Mouse (Mus musculus) liver, embryonic 16.5 days (tissue): Measurements from ENCODE around the gene Pdik1l. TPM values are rescaled to one million over a fixed set of nuclear protein-coding genes. Genes with fewer than 3 reads are reported as not detected.

Experiments
- ATAC-seq: fragments of 200-750 bp; cut with Nextera tagmentation; 2 replicates; pipeline ENCODE4 v1.8.0; 2017; ENCODE audit warnings: low read depth, mild to moderate bottlenecking, moderate number of reproducible peaks, moderate library complexity
- H3K27ac ChIP-seq: fragments of 300-500 bp; sonication (generic); 2 replicates; pipeline ENCODE4 v1.5.1; 2014; ENCODE audit warnings: mild to moderate bottlenecking, low read length
- H3K27me3 ChIP-seq: fragments of 300-500 bp; sonication (generic); 2 replicates; pipeline ENCODE4 v1.6.1; 2014; ENCODE audit warnings: low read depth, low read length, mixed read lengths; ENCODE audit not compliant: control insufficient read depth, insufficient read depth
- H3K36me3 ChIP-seq: fragments of 300-500 bp; sonication (generic); 2 replicates; pipeline ENCODE4 v1.6.1; 2014; ENCODE audit warnings: mild to moderate bottlenecking; ENCODE audit not compliant: control insufficient read depth, insufficient read depth
- H3K4me1 ChIP-seq: fragments of 300-500 bp; sonication (generic); 2 replicates; pipeline ENCODE4 v1.6.1; 2014; ENCODE audit warnings: low read depth, low read length, mixed read lengths; ENCODE audit not compliant: control insufficient read depth
- H3K4me2 ChIP-seq: fragments of 300-500 bp; sonication (generic); 2 replicates; pipeline ENCODE4 v1.6.1; 2014; ENCODE audit warnings: low read depth, low read length, mixed read lengths
- H3K4me3 ChIP-seq: fragments of 300-500 bp; sonication (generic); 2 replicates; pipeline ENCODE4 v1.5.1; 2014; ENCODE audit warnings: low read depth, mild to moderate bottlenecking, low read length
- H3K9ac ChIP-seq: fragments of 300-500 bp; sonication (generic); 2 replicates; pipeline ENCODE4 v1.6.1; 2014; ENCODE audit warnings: low read depth, low read length
- H3K9me3 ChIP-seq: fragments of 300-500 bp; sonication (generic); replicated peaks from 2 replicates; pipeline ENCODE4 v1.6.1; 2016; ENCODE audit warnings: low read length; ENCODE audit not compliant: control insufficient read depth
- WGBS: fragments of 180-500 bp; shearing (Covaris S2); extraction: QIAGEN DNeasy Blood & Tissue Kit; methylation state at CpG from one replicate; pipeline ENCODE4 v1.1.7; 2014; ENCODE audit not compliant: insufficient replicate concordance; 5-methylcytosine and 5-hydroxymethylcytosine counted together
- polyA plus RNA-seq: library from polyadenylated mRNA; unstranded; fragments of >200 nt; fragmentation: Nextera tagmentation; extraction: Ambion mirVana; gene quantifications from 2 replicates; pipeline ENCODE4 v1.2.1, GENCODE M21; 2015

Gene Pdik1l
- polyA plus RNA-seq, result 10.4 and 11.9 TPM in 2 replicates

DNA sequence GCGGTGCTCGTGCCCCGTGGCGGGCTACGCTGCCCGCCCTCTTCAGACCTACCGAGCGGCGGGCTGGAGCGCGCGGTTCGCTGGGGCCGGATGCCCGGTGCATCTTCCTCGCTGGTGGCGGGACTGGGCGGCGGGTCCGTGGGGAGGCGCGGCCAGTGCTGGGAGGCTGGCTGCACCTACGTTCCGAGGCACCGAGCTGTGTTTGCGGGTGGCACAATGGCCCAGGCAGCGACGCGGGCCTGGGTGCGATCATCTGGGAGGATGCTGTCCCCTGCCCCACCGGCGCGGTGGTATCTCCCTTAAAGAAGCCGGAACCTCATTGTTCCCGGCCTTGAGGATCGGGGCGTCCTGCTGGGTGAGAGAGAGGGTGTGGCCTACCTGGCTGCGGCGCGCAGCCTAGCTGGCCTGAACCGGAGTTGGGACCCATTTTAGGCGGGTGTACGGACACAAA is at the start of gene Pdik1l:
Gene Pdik1l, minus strand, starts transcription at position 321 of the 451 bp plus-strand sequence.
- Histone ChIP-seq H3K4me3 (peak within 1 kb of the TSS; percentile 98), H3K4me1 (peaks cover 27% of the 10 kb centered on the region), H3K27me3 (no peaks in the 10 kb centered on the region), H3K9ac (peak within 1 kb of the TSS; percentile 98), H3K4me2 (peak within 1 kb of the TSS; percentile 92), H3K27ac (peak within 1 kb of the TSS; percentile 99), H3K36me3 (peaks cover 14% of the 10 kb centered on the region), H3K9me3 (no peaks in the 10 kb centered on the region)
- ATAC-seq, result peak; percentile 71
- WGBS, result under 1% methylated on average over 43 of the region's 43 CpGs

- Histone ChIP-seq H3K9ac (no peak overlapping the region), H3K27ac (no peak overlapping the region), H3K4me3 (no peak overlapping the region), H3K27me3 (no peaks in the 10 kb centered on the region), H3K9me3 (no peaks in the 10 kb centered on the region), H3K36me3 (no peaks in the 10 kb centered on the region), H3K4me1 (no peaks in the 10 kb centered on the region), H3K4me2 (no peak overlapping the region)
- no peak for ATAC-seq
- WGBS, result 50% methylated on average over 5 of the region's 5 CpGs
These were observed 42.6 kb upstream of the Pdik1l start for GRCm38 (mm10) chr4:134330281-134330680.

GRCm38 (mm10) chr4:134328832-134329231 is 41.1 kb upstream of the Pdik1l start:
- Histone ChIP-seq H3K27ac (no peak overlapping the region), H3K4me3 (no peak overlapping the region), H3K36me3 (no peaks in the 10 kb centered on the region), H3K4me1 (no peaks in the 10 kb centered on the region), H3K27me3 (no peaks in the 10 kb centered on the region), H3K4me2 (no peak overlapping the region), H3K9ac (no peak overlapping the region), H3K9me3 (no peaks in the 10 kb centered on the region)
- ATAC-seq, result no peak
- WGBS, result 59% methylated on average over 8 of the region's 8 CpGs

- no peaks in the 10 kb centered on the region for H3K4me1 ChIP-seq
- H3K27ac ChIP-seq, result no peak overlapping the region
- H3K27me3 ChIP-seq, result no peaks in the 10 kb centered on the region
- ATAC-seq, result no peak
- no peak overlapping the region for H3K4me3 ChIP-seq
- WGBS, result 40% methylated on average over 8 of the region's 8 CpGs
- no peak overlapping the region for H3K4me2 ChIP-seq
- H3K9ac ChIP-seq, result no peak overlapping the region
- H3K9me3 ChIP-seq, result no peaks in the 10 kb centered on the region
- H3K36me3 ChIP-seq, result no peaks in the 10 kb centered on the region
These were observed 40.5 kb upstream of the Pdik1l start for GRCm38 (mm10) chr4:134328151-134328550.

DNA sequence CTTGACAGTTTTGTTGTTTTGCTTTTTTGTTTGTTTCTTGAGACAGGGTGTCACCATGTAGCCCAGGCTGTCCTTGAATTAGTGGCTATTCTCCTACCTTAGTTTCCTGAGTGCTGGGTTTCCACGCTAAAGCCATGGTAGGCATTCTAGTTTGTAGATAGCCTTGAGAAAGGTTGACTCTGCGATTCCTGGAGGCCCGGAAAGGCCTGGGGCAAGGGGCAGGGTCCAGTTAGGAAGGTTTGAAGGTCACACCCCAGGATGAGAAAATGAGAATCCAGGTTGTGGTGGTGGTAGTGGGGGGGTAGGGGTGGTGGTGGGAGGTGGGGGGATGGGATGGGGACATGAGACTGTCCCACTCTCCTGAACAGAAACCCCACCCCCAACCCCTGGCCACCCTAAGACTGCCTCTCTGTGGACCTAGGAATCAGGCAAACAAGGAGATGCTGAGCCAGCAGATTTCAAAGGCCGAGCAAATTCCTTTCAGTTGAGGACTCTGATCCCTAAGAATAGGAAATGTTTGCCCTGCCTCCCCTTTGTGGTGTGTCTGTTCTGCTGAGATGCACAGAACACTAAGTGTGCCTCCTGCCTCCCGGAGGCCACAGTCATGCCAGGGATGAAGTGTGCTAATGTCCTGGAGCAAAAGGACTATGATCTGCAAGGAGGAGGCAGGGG is 39.3 kb upstream of the Pdik1l start:
- no peak overlapping the region for H3K27ac ChIP-seq
- H3K4me2 ChIP-seq, result no peak overlapping the region
- no peak for ATAC-seq
- no peak overlapping the region for H3K9ac ChIP-seq
- 44% methylated on average over 5 of the region's 5 CpGs for WGBS
- H3K36me3 ChIP-seq, result no peaks in the 10 kb centered on the region
- H3K9me3 ChIP-seq, result no peaks in the 10 kb centered on the region
- no peaks in the 10 kb centered on the region for H3K27me3 ChIP-seq
- no peaks in the 10 kb centered on the region for H3K4me1 ChIP-seq
- H3K4me3 ChIP-seq, result no peak overlapping the region

DNA sequence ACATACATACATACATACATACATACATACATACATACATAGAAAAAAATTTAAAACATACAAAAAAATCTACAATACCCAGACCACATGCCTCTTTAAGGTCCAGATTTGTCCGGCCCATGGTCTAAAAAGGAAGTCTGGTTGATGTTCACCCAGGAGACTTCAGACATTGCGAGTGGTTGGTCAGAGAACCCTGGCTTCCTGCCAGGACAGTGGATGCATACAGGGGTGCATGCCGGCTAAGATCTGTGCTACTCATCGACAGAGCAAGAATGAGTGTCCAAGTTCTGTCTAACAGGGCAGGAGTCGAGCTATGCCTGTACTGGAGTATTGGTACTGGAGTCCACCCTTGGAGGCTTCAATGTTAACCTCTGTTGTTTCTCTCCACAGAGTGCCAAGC is 37.0 kb upstream of the Pdik1l start:
- Histone ChIP-seq H3K4me1 (no peaks in the 10 kb centered on the region), H3K36me3 (no peaks in the 10 kb centered on the region), H3K4me2 (no peak overlapping the region), H3K9me3 (no peaks in the 10 kb centered on the region), H3K4me3 (no peak overlapping the region), H3K27ac (no peak overlapping the region), H3K27me3 (no peaks in the 10 kb centered on the region), H3K9ac (no peak overlapping the region)
- ATAC-seq, result no peak
- WGBS, result 36% methylated on average over 5 of the region's 5 CpGs

DNA sequence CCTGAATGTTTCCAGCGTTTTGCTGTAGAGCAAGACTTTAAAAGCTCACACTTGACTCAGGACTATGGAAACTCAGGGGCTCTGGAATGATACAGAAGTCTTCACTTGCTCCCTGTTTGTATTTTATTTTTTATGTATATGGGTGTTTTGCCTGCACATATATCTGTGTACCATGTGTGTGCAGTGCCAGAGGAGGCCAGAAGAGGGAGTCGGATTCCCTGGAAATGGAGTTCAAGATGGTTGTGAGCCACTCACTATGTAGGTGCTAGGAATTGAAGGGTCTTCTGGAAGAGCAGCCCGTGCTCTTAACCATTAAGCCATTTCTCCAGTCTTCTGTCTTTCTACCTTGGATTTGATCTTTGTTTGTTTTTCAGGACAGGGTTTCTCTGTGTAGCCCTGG is 33.8 kb upstream of the Pdik1l start:
- no peaks in the 10 kb centered on the region for H3K9me3 ChIP-seq
- H3K4me1 ChIP-seq, result no peaks in the 10 kb centered on the region
- ATAC-seq, result no peak
- H3K4me3 ChIP-seq, result no peak overlapping the region
- H3K36me3 ChIP-seq, result no peaks in the 10 kb centered on the region
- no peak overlapping the region for H3K27ac ChIP-seq
- 46% methylated on average over 3 of the region's 3 CpGs for WGBS
- H3K27me3 ChIP-seq, result no peaks in the 10 kb centered on the region
- no peak overlapping the region for H3K4me2 ChIP-seq
- H3K9ac ChIP-seq, result no peak overlapping the region

DNA sequence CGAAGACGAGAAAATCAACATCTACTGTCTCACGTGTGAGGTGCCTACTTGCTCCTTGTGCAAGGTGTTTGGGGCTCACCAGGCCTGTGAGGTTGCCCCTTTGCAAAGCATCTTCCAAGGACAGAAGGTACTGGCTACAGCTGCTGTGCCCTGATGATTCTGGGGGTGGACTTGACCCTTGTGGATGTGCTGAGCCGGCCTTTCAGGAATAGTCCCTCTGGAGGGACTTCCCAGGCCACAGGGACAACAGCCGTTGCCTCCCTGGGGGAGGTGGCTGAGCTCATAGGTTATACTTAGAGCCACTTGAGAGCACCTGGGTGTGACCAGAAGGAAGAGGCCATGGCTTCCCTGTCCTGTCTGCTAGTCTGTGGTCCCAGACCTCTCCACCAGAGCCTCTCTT is 32.0 kb upstream of the Pdik1l start:
- WGBS, result 51% methylated on average over 5 of the region's 5 CpGs

DNA sequence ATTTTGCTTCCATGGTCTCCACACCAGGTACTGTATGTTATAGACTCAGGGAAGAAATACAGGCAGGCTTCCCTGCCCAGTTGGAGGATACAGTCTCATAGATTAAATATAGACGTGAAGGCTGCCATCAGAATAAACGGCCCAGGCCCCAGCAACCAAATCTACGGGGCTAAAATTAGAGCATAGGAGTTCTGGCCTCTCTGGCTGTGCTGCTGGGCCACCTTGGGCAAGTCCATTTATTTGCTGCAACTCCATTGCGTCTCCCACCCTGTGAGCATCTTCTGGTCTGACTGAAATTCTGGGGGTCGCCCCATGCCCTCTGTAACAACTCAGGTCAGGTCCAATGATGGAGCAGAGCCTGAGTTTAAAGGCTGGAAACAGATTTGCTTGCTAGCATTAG is 31.4 kb upstream of the Pdik1l start:
- no peak overlapping the region for H3K4me2 ChIP-seq
- H3K9ac ChIP-seq, result no peak overlapping the region
- 64% methylated on average over 5 of the region's 5 CpGs for WGBS
- no peak overlapping the region for H3K27ac ChIP-seq
- ATAC-seq, result no peak
- no peaks in the 10 kb centered on the region for H3K36me3 ChIP-seq
- H3K9me3 ChIP-seq, result no peaks in the 10 kb centered on the region
- H3K4me1 ChIP-seq, result no peaks in the 10 kb centered on the region
- no peak overlapping the region for H3K4me3 ChIP-seq
- no peaks in the 10 kb centered on the region for H3K27me3 ChIP-seq

More for the DNA sequence above, 32.0 kb upstream of the Pdik1l start:
- Histone ChIP-seq H3K27ac (no peak overlapping the region), H3K4me2 (no peak overlapping the region), H3K4me1 (no peaks in the 10 kb centered on the region), H3K9me3 (no peaks in the 10 kb centered on the region), H3K36me3 (no peaks in the 10 kb centered on the region), H3K9ac (no peak overlapping the region), H3K4me3 (no peak overlapping the region), H3K27me3 (no peaks in the 10 kb centered on the region)
- ATAC-seq, result no peak
